1 mouse cellular context compared by ENCODE assay signal in genomic region chr15:84124086-84124485, GRCm38 (mm10).
TF ChIP-seq lines count a peak whose summit lies in the region.

No protein-coding gene starts in this region.

TF ChIP-seq in ES-E14, 5 proteins besides CTCF, POLR2A, EP300 and RAD21 (continued from another document):
- TF ChIP-seq HCFC1 (IDR thresholded peaks at IDR 0.05; ENCODE audit: borderline replicate concordance, insufficient read depth, low read length) = no peak
- no peak for TF ChIP-seq CHD2 (IDR thresholded peaks at IDR 0.05; ENCODE audit: low read depth, low read length)
TF ChIP-seq in ES-E14: peak in this region for 0.
